Mouse (Mus musculus): ENCODE data around the gene Rexo5.

DNA sequence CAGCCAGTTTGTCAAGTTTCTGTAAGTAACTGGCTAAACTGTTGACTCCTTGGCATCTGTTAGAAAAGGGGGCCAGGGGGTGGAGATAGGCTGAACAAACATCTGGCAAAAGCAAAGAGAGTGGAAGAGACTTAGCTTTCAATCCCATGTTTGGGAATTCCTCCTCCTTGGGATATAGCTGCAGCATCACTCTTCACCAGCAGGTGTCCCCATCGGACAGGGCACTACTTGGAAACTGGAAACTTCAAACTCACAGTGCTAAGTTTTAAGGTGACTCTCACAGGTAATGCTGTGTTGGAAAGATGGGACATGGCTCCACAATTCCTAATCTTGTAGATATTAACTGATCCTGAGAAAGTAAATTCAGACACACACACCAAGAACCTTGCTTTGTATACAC lies 55.3 kb downstream of the Rexo5 start:
- TF ChIP-seq CTCF (IDR thresholded peaks at IDR 0.05; ENCODE audit: insufficient read depth, low read depth, low read length), result no peak
- TF ChIP-seq POLR2A (IDR thresholded peaks at IDR 0.05; ENCODE audit: insufficient read depth, low read depth, low read length), result no peak
